Mouse (Mus musculus) thymus, postnatal 36 days (tissue): Measurements from ENCODE around the gene Carmil1.

Experiments used
- DNase-seq, 2 experiments: peaks; one replicate each; pipeline ENCODE4 v3.0.0; 2022; ENCODE audit warnings: mixed read lengths in 2 of 2

Gene Carmil1

GRCm38 (mm10) chr13:24102256-24102655 lies 178.3 kb downstream of the Carmil1 start:
- DNase-seq, result no peak

- no peak for DNase-seq
These were observed 179.2 kb downstream of the Carmil1 start for GRCm38 (mm10) chr13:24101157-24102130.

- no peak for DNase-seq
These were observed 180.0 kb downstream of the Carmil1 start for GRCm38 (mm10) chr13:24100516-24101094.

- DNase-seq, result no peak
These were observed 184.0 kb downstream of the Carmil1 start for GRCm38 (mm10) chr13:24096573-24096972.

GRCm38 (mm10) chr13:24094825-24095547 lies 185.6 kb downstream of the Carmil1 start:
- DNase-seq, result no peak

GRCm38 (mm10) chr13:24093108-24093507 lies 187.5 kb downstream of the Carmil1 start:
- no peak for DNase-seq

GRCm38 (mm10) chr13:24092073-24092472 lies 188.5 kb downstream of the Carmil1 start:
- no peak for DNase-seq

- DNase-seq, result no peak
These were observed 198.4 kb downstream of the Carmil1 start for GRCm38 (mm10) chr13:24082153-24082552.

- DNase-seq, result no peak
These were observed 198.9 kb downstream of the Carmil1 start for GRCm38 (mm10) chr13:24081698-24082097.

GRCm38 (mm10) chr13:24072588-24072987 lies 208.0 kb downstream of the Carmil1 start:
- no peak for DNase-seq

- DNase-seq, result no peak
These were observed 213.0 kb downstream of the Carmil1 start for GRCm38 (mm10) chr13:24067553-24067952.

GRCm38 (mm10) chr13:24065536-24065935 lies 215.1 kb downstream of the Carmil1 start:
- DNase-seq, result no peak

- DNase-seq, result no peak
These were observed 217.8 kb downstream of the Carmil1 start for GRCm38 (mm10) chr13:24062770-24063169.

- no peak for DNase-seq
These were observed 225.3 kb downstream of the Carmil1 start for GRCm38 (mm10) chr13:24055072-24055869.

GRCm38 (mm10) chr13:24051496-24051895 lies 229.1 kb downstream of the Carmil1 start:
- DNase-seq, result no peak

- no peak for DNase-seq
These were observed 230.3 kb downstream of the Carmil1 start for GRCm38 (mm10) chr13:24050330-24050729.

- no peak for DNase-seq
These were observed 231.1 kb downstream of the Carmil1 start for GRCm38 (mm10) chr13:24049267-24050034.

- DNase-seq, result no peak
These were observed 232.0 kb downstream of the Carmil1 start for GRCm38 (mm10) chr13:24048611-24049010.

GRCm38 (mm10) chr13:24045271-24045670 lies 235.3 kb downstream of the Carmil1 start:
- DNase-seq, result no peak

GRCm38 (mm10) chr13:24040221-24040620 lies 240.4 kb downstream of the Carmil1 start:
- DNase-seq, result no peak

- DNase-seq, result no peak
These were observed 243.1 kb downstream of the Carmil1 start for GRCm38 (mm10) chr13:24037502-24037901.

- no peak for DNase-seq
These were observed 244.4 kb downstream of the Carmil1 start for GRCm38 (mm10) chr13:24036150-24036549.
